Mouse (Mus musculus) subcutaneous adipose tissue, adult 2 months (tissue): ENCODE results near the gene Actn4. TPM values are rescaled to one million over a fixed set of nuclear protein-coding genes. Genes with fewer than 3 reads are reported as not detected.

Experiments
- polyA plus RNA-seq: library from polyadenylated mRNA; depleted of rRNA; stranded (reverse); fragments of >200 nt; gene quantifications from 2 replicates; pipeline ENCODE4 v1.2.3, GENCODE M21; 2012; ENCODE audit warnings: low replicate concordance; rRNA removed

Gene Actn4
- polyA plus RNA-seq, result 420 and 464 TPM in 2 replicates

DNA sequence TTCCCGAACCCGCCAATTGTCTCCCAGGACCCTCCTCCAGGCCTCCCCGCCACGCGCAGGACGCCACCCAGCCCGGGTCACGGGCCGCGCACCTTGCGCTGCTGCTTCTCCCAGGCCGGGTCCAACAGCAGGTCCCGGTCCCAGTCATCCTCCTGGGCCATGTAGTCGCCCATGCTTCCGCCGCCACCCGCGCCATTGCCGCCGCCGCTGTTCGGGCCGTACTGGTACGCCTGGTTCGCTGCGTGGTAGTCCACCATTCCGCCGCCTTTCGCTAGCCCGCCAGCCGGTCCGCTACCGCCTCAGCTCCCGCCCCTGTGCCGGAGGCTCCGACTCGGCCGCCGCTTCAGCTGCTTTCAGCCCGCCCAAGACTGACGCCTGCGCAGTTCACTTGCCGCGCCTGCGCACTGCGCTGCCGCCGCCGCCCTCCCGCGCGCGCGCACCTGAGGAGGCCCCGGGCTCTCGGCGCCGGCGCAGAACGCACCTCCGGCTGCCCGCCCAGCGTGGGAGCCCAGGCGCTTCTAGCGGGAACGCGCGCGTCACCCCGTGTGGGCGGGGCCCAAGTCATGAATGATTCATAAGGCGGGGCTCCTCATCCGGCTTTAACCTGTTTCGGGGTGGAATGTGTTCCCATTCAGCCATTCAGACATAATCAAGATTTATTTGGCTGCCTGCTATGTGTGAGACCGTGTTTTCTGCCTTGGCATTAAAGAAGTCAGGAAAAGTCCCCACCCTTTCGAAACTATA lies at the start of gene Actn4:
Gene Actn4 (minus strand): TSS at position 414 of the 744 bp plus-strand sequence.

DNA sequence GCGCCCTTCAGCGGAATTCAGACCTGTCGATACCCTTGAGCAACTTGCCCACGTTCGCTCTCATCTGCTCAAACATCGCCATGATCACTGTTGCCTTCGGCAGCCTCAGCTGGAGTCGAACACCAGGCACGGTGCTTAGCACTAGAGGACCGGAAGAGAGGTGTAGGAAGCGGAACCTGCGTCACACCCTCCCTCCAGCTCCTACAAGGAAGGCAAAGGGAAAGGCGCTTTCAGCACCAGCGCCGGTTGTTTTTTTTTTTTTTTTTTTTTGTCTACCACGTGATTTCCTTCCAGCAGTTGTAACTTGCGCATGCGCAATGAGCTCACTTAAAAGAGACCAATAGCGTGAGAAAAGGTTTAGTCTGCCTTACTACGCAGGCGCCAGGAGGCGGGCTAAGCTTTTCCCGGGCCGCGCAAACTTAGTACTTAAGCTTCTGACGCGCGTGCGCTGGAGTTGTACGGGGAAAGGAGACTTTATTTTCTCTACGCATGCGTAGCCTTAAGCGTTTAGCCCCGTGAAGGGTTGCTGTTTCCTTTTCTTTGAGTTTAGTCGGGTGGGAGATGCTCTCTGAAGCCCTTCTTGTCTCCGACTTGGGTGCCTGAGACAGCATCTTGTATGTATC lies 19.6 kb upstream of the Actn4 start, which contains the start of the genes Eif3k and Map4k1:
Gene Eif3k (minus strand): TSS at position 214 of the 623 bp plus-strand sequence.
Gene Map4k1 (plus strand): TSS at position 400 of the 623 bp plus-strand sequence.

DNA sequence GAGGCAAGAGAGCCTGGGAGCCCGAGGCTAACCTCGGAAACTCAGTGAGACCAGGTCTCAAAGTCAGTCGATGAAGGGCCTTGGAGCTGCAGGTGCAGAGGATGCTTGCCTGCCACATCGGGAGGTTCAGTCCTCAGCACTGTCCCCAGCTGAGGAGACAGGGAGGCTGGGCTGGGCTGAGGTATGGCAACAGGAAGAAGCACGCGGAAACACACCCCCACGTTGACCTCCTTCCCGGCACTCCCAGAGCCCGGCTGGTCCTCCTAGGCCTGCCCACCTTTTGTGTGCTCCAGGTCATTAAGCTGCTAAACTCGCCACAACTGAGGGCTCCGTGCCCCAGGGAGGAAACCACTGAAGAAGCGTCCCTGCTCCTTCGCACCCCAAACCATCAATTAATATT lies 80.9 kb downstream of the Actn4 start, which contains the start of gene Capn12:
Gene Capn12 (plus strand): TSS at position 224 of the 400 bp plus-strand sequence.

DNA sequence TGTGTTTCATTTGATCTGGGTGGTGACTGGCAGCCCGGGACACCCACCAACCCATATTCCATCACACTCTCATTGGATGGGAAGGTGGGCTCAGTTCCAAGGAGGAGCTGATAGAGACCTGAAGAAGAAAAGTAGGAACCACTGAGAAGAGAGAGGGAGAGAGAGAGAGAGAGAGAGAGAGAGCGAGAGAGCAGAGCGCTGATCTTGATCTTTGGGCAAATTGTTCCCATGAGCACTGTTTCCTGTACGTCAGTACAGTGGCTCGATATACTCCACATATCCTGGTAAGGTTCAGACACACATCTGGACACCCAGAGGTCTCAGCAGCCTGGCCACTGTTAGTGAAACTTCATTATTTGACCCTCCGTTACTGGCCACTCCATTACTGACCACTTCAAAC lies 98.6 kb downstream of the Actn4 start, which contains the start of gene Lgals7:
Gene Lgals7 (plus strand): TSS at position 314 of the 400 bp plus-strand sequence.

Other genes starting within 250 kb of the Actn4 start
- gene Fbxo17, start 245.5 kb downstream of the Actn4 start, polyA plus RNA-seq, result 1.8 and 6.7 TPM in 2 replicates
- gene Mrps12, start 220.5 kb downstream of the Actn4 start, polyA plus RNA-seq, result 65.5 and 68.1 TPM in 2 replicates
- gene Sars2, start 220.3 kb downstream of the Actn4 start, polyA plus RNA-seq, result 17.2 and 24.2 TPM in 2 replicates
- not detected in 2 replicates for gene Ccer2, start 206.2 kb downstream of the Actn4 start, polyA plus RNA-seq
- gene Sirt2, start 195.6 kb downstream of the Actn4 start, polyA plus RNA-seq, result 116 and 128 TPM in 2 replicates
- 31.7 and 33.5 TPM in 2 replicates for gene Nfkbib, start 194.8 kb downstream of the Actn4 start, polyA plus RNA-seq
- 5.6 and 8.0 TPM in 2 replicates for gene Rinl, start 173.4 kb downstream of the Actn4 start, polyA plus RNA-seq
- 301 and 463 TPM in 2 replicates for gene Hnrnpl, start 153.8 kb downstream of the Actn4 start, polyA plus RNA-seq
- 516 and 1,100 TPM in 2 replicates for gene Ech1, start 137.1 kb downstream of the Actn4 start, polyA plus RNA-seq
- 29.7 and 44.7 TPM in 2 replicates for gene Lgals4, start 128.5 kb downstream of the Actn4 start, polyA plus RNA-seq
- gene Lgals7, start 98.5 kb downstream of the Actn4 start, polyA plus RNA-seq, result 7.4 and 19.9 TPM in 2 replicates
- 0.85 and 2.6 TPM in 2 replicates for gene Capn12, start 80.9 kb downstream of the Actn4 start, polyA plus RNA-seq
- gene Eif3k, start 19.5 kb upstream of the Actn4 start, polyA plus RNA-seq, result 291 and 376 TPM in 2 replicates
- gene Map4k1, start 19.7 kb upstream of the Actn4 start, polyA plus RNA-seq, result 8.4 and 8.8 TPM in 2 replicates
- gene Ryr1, start 162.8 kb upstream of the Actn4 start, polyA plus RNA-seq, result 0.09 and 0.18 TPM in 2 replicates
- gene Rasgrp4, start 172.5 kb upstream of the Actn4 start, polyA plus RNA-seq, result 16.5 and 16.6 TPM in 2 replicates
- gene Fam98c, start 193.9 kb upstream of the Actn4 start, polyA plus RNA-seq, result 29.2 and 29.6 TPM in 2 replicates
- gene Ggn, start 207.9 kb upstream of the Actn4 start, polyA plus RNA-seq, result 1.5 and 1.6 TPM in 2 replicates
- 8.0 and 13.0 TPM in 2 replicates for gene Spred3, start 208.1 kb upstream of the Actn4 start, polyA plus RNA-seq
- gene Psmd8, start 218.4 kb upstream of the Actn4 start, polyA plus RNA-seq, result 263 TPM in 2 replicates